Mouse (Mus musculus) neural tube, embryonic 14.5 days (tissue): Measurements from ENCODE around the gene Pacs1. TPM values are rescaled to one million over a fixed set of nuclear protein-coding genes. Genes with fewer than 3 reads are reported as not detected.
"Not testable (repeated sequence)": the region's sequence is repeated elsewhere in the genome, so short reads cannot be mapped to it uniquely, and the experiment has no call there.

Source experiments
- ATAC-seq: fragments of 200-750 bp; cut with Nextera tagmentation; 2 replicates; pipeline ENCODE4 v1.8.0; 2017; ENCODE audit warnings: low read depth, mild to moderate bottlenecking, moderate TSS enrichment, moderate library complexity
- H3K27ac ChIP-seq: fragments of 300-500 bp; sonication (generic); 2 replicates; pipeline ENCODE4 v1.5.1; 2014; ENCODE audit warnings: low read depth, mild to moderate bottlenecking, control low read depth, low read length, moderate library complexity, mixed read lengths
- H3K27me3 ChIP-seq: fragments of 300-500 bp; sonication (generic); 2 replicates; pipeline ENCODE4 v1.6.1; 2014; ENCODE audit warnings: low read length; ENCODE audit not compliant: control insufficient read depth, insufficient read depth
- H3K36me3 ChIP-seq: fragments of 300-500 bp; sonication (generic); 2 replicates; pipeline ENCODE4 v1.6.1; 2014; ENCODE audit warnings: low read length, mixed read lengths; ENCODE audit not compliant: control insufficient read depth, insufficient read depth
- H3K4me1 ChIP-seq: fragments of 300-500 bp; sonication (generic); 2 replicates; pipeline ENCODE4 v1.6.1; 2014; ENCODE audit warnings: low read length; ENCODE audit not compliant: control insufficient read depth, insufficient read depth
- H3K4me2 ChIP-seq: fragments of 300-500 bp; sonication (generic); 2 replicates; pipeline ENCODE4 v1.6.1; 2014; ENCODE audit warnings: mild to moderate bottlenecking, low read depth, low read length, control low read depth
- H3K4me3 ChIP-seq: fragments of 300-500 bp; sonication (generic); 2 replicates; pipeline ENCODE4 v1.5.1; 2014; ENCODE audit warnings: low read depth, low read length, control low read depth, mixed read lengths
- H3K9ac ChIP-seq: fragments of 300-500 bp; sonication (generic); replicated peaks from 2 replicates; pipeline ENCODE4 v1.6.1; 2014; ENCODE audit warnings: low read depth, mild to moderate bottlenecking, control low read depth, low read length, mixed read lengths
- H3K9me3 ChIP-seq: fragments of 300-500 bp; sonication (generic); 2 replicates; pipeline ENCODE4 v1.6.1; 2016; ENCODE audit warnings: low read length; ENCODE audit not compliant: control insufficient read depth
- WGBS: fragments of 180-500 bp; shearing (Covaris S2); extraction: QIAGEN DNeasy Blood & Tissue Kit; methylation state at CpG from one replicate; pipeline ENCODE4 v1.1.7; 2014; 5-methylcytosine and 5-hydroxymethylcytosine counted together
- polyA plus RNA-seq: library from polyadenylated mRNA; unstranded; fragments of >200 nt; fragmentation: Nextera tagmentation; extraction: Ambion mirVana; gene quantifications from 2 replicates; pipeline ENCODE4 v1.2.1, GENCODE M21; 2014

Gene Pacs1
- polyA plus RNA-seq, 1 experiment from 2014 or later = 56.9 TPM

DNA sequence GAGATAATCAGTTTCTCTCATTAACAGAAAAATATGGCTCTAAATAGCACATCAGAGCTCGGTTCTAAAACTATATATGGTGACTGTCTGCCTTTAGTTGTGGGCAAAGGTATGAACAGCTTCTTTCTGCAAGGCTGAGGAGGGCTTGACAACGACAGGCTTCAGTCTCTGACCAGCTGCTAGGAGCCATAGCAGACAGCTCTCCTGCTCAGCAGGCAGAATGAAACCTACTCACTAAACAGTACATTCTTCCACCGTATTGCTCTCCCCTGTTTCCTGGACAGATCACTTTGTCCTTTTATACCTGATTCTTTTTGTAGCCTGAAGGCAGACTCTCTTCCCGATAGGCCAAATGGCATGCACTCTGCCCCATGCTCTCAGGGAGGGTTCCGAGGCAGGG lies 121.2 kb downstream of the Pacs1 start:
- H3K27ac ChIP-seq = no peak overlapping the region
- H3K27me3 ChIP-seq = no peaks in the 10 kb centered on the region
- no peaks in the 10 kb centered on the region for H3K4me1 ChIP-seq
- H3K4me2 ChIP-seq = no peak overlapping the region
- no peak overlapping the region for H3K4me3 ChIP-seq
- ATAC-seq = no peak
- WGBS = 79% methylated on average over 5 of the region's 5 CpGs
- peaks cover 9% of the 10 kb centered on the region; the same call in 1 of the 2 replicates for H3K36me3 ChIP-seq
- H3K9ac ChIP-seq = no peak overlapping the region
- H3K9me3 ChIP-seq = no peaks in the 10 kb centered on the region

DNA sequence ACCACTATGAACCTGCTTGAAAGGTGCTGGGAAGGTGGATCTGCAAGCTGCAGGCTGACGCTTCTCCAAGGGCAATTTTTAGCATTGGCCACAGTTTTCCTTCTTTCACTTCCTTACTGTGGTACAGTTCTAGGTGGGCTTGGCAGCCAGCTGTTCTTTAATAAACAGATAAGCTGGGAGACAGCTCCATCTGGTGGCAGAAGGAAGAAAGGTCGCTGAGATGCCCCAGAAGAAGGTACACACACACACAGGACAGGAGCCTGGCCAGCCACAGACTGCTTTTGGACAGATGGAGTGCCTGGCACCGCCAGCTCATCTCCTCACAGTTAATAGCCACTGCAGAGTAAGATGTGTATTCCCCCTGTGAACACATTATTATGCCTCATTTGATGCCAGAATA lies 121.6 kb downstream of the Pacs1 start:
- Histone ChIP-seq H3K4me1 (no peaks in the 10 kb centered on the region), H3K36me3 (peaks cover 12% of the 10 kb centered on the region; the same call in 1 of the 2 replicates), H3K27ac (no peak overlapping the region), H3K4me3 (no peak overlapping the region), H3K27me3 (no peaks in the 10 kb centered on the region), H3K9ac (no peak overlapping the region), H3K4me2 (no peak overlapping the region), H3K9me3 (no peaks in the 10 kb centered on the region)
- peak; percentile 28; the same call in 1 of the 2 replicates for ATAC-seq
- WGBS = 33% methylated on average over 3 of the region's 3 CpGs

DNA sequence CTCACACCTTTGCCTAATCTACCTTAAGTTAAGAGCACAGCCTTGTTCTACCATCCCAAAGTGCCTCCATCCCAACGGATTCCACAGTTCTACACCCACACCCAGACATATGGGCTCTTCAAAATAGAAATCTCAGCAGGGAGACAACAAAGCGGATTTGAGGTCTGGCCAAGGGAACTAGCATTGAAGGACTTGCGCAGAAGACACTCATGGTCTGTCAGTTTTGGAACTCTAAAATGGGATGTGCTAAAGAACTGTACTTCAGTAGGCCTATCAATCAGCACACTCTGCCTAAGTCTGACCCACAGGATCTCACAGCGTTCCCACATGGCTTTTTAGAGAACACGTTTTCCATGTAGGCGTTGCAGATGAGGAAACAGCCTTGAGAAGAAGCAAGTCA lies 122.6 kb downstream of the Pacs1 start:
- no peak overlapping the region for H3K4me3 ChIP-seq
- no peak overlapping the region for H3K9ac ChIP-seq
- whole genome bisulfite sequencing = 91% methylated on average over 6 of the region's 6 CpGs
- no peak for ATAC-seq
- peaks cover 12% of the 10 kb centered on the region; the same call in 1 of the 2 replicates for H3K36me3 ChIP-seq
- H3K9me3 ChIP-seq = no peaks in the 10 kb centered on the region
- H3K4me1 ChIP-seq = no peaks in the 10 kb centered on the region
- H3K27ac ChIP-seq = no peak overlapping the region
- no peak overlapping the region for H3K4me2 ChIP-seq
- no peaks in the 10 kb centered on the region for H3K27me3 ChIP-seq

DNA sequence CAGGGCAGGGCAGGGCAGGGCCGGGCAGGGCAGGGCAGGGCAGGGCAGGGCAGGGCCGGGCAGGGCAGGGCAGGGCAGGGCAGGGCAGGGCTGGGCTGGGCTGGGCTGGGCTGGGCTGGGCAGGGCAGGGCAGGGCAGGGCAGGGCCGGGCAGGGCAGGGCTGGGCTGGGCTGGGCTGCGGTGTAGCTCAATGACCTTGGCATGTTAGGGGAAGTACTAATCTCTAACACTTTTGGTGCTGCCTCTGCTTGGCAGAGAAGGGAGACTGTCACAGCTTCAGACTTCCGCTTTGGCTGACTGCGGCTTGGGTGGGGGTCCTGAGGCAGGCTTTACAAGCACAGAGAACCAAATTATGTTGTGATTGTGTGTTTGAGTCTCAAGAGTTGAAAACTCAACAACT lies 123.9 kb downstream of the Pacs1 start:
- not testable (repeated sequence) for H3K9me3 ChIP-seq, H3K27ac ChIP-seq, H3K9ac ChIP-seq, H3K4me1 ChIP-seq, H3K4me2 ChIP-seq, H3K27me3 ChIP-seq, H3K4me3 ChIP-seq, ATAC-seq
- 85% methylated on average over 4 of the region's 6 CpGs for WGBS
- H3K36me3 ChIP-seq = peaks cover 21% of the 10 kb centered on the region

DNA sequence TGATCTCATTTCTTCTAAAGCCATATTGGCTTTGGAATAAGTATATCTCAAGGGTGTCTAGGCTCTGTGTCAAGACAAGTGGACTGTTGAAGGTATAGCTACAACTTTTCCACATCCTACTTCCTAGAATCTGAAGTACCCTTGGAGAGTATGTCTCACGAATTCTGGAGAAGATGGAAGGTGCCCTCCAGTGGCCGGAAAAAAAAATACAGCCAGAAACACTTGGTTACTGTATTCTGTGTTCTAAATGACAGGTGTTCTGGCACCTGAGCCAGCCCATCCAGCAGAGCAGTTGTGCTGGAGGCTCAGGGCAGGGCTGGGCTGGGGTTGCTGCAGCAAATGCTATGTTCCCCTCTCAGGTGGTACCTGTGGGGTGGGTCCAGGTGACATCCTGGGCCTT lies 133.3 kb downstream of the Pacs1 start:
- no peak overlapping the region for H3K27ac ChIP-seq
- WGBS = 0% methylated on average over 2 of the region's 2 CpGs
- peak; percentile 38; the same call in 1 of the 2 replicates for ATAC-seq

DNA sequence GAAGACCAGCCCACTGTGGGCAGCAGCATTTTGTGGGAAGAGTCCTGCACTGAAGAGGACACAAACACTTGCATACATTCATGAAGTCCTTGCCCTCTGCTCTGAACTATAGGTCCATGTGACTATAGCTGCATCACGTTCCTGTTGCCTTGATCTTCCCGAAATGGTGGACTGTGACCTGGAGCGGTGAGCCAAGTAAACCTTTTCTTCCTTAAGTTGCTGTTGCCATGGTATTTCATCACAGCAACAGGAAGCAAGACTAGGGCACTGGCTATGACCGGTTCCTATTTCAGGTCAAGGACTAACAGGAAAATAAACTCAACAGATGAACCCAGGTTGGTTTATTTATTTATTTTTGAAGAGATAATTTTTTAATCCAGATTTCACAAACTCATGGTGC lies 141.7 kb downstream of the Pacs1 start:
- 87% methylated on average over 4 of the region's 4 CpGs for WGBS
- Histone ChIP-seq H3K4me2 (no peak overlapping the region), H3K4me1 (no peaks in the 10 kb centered on the region), H3K4me3 (no peak overlapping the region), H3K27me3 (no peaks in the 10 kb centered on the region), H3K36me3 (peaks cover 14% of the 10 kb centered on the region), H3K9ac (no peak overlapping the region), H3K9me3 (no peaks in the 10 kb centered on the region), H3K27ac (no peak overlapping the region)
- ATAC-seq = no peak

More for the DNA sequence above, 133.3 kb downstream of the Pacs1 start:
- Histone ChIP-seq H3K4me2 (no peak overlapping the region), H3K36me3 (peaks cover 38% of the 10 kb centered on the region), H3K9ac (no peak overlapping the region), H3K4me1 (no peaks in the 10 kb centered on the region), H3K9me3 (no peaks in the 10 kb centered on the region), H3K4me3 (no peak overlapping the region), H3K27me3 (no peaks in the 10 kb centered on the region)

DNA sequence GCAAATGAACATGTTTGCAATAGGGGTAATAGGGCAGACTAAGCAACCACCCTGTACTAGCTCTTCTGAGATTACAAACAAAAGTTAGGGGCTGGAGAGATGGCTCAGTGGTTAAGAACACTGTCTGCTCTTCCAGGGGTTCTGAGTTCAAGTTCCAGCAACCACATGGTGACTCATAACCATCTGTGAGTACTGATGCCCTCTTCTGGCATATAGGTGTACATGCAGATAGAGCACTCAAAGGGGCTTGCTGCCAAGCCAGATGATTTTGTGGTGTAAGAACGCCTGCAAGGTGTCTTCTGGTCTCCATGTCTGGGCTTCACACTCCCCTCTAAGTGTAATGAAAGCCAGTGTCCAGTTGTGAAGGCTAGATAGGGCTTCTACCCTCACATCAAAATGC lies 143.1 kb downstream of the Pacs1 start:
- H3K4me3 ChIP-seq = no peak overlapping the region
- no peaks in the 10 kb centered on the region for H3K9me3 ChIP-seq
- no peak overlapping the region for H3K4me2 ChIP-seq
- peaks cover 11% of the 10 kb centered on the region for H3K36me3 ChIP-seq
- WGBS = 42% methylated on average over 1 of the region's 1 CpGs
- no peak overlapping the region for H3K27ac ChIP-seq
- no peak for ATAC-seq
- H3K4me1 ChIP-seq = no peaks in the 10 kb centered on the region
- no peaks in the 10 kb centered on the region for H3K27me3 ChIP-seq
- H3K9ac ChIP-seq = no peak overlapping the region

DNA sequence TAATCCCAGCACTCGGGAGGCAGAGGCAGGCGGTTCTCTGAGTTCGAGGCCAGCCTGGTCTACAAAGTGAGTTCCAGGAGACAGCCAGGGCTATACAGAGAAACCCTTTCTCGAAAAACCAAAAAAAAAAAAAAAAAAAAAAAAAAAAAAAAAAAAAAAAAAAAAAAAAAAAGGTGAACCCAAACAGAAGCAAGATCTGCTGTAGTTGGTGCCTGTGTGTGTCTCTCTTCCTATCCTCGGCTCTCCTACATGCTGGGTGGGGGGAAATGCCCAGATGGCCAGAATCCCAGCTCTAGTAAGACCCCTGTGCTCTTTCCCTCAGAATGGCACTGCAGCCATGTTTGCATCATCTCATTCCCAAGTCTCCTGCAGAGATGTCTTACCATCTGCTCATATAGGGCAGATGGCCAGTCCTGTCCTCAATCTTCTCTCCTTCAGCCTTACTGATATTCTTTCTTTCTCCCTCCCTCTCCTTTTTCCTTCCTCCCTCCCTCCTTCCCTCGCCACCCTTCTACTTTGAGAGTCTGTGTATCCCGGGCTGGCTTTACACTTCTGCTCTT lies 148.8 kb downstream of the Pacs1 start:
- no peak overlapping the region for H3K27ac ChIP-seq
- no peaks in the 10 kb centered on the region for H3K27me3 ChIP-seq
- H3K4me3 ChIP-seq = no peak overlapping the region
- WGBS = 72% methylated on average over 7 of the region's 7 CpGs
- H3K36me3 ChIP-seq = no peaks in the 10 kb centered on the region
- no peaks in the 10 kb centered on the region for H3K9me3 ChIP-seq
- peaks cover 1% of the 10 kb centered on the region; the same call in 1 of the 2 replicates for H3K4me1 ChIP-seq
- no peak for ATAC-seq
- H3K9ac ChIP-seq = no peak overlapping the region
- H3K4me2 ChIP-seq = no peak overlapping the region

DNA sequence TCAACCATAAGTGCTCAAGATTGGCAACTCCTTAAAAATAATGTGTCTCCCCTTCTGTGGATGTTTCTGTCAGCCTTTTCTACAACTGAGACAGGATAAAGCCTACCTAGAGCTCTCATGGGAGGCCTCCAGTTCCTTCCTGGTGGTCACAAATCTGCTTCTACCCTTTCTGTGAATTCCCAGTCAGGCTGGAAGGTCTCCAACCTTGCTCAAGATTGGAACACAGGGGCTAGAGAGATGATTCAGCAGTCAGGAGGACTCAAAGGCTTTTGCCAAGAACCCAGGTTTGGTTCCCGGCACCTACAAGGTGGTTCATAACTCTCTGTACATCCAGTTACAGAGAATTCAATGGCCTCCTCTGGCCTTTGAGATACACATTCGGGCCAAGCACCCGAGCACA lies 149.7 kb downstream of the Pacs1 start:
- no peak for ATAC-seq

More for the DNA sequence above, 149.7 kb downstream of the Pacs1 start:
- Histone ChIP-seq H3K27ac (no peak overlapping the region), H3K9ac (no peak overlapping the region), H3K36me3 (no peaks in the 10 kb centered on the region), H3K4me1 (peaks cover 7% of the 10 kb centered on the region; the same call in 1 of the 2 replicates), H3K27me3 (no peaks in the 10 kb centered on the region), H3K9me3 (no peaks in the 10 kb centered on the region), H3K4me3 (no peak overlapping the region), H3K4me2 (no peak overlapping the region)
- WGBS = 94% methylated on average over 3 of the region's 3 CpGs
